In genomic region chr3:105711741-105712140, GRCm38 (mm10) we compare ENCODE assay signal across 15 mouse cellular contexts. TPM values are rescaled to one million over a fixed set of nuclear protein-coding genes. Genes with fewer than 3 reads are reported as not detected.
DNase-seq lines count a peak whose midpoint lies in the region; ATAC-seq and TF ChIP-seq lines count a peak whose summit lies in the region.
"Had no signal": no experiment of that assay in that cellular context is flagged by ENCODE, and none has a peak within 500 bp of the region (broad histone marks: within the 10 kb centered on the region; RNA-seq: fewer than 3 reads in every experiment).

No protein-coding gene starts in this region.

- ATAC-seq in limb, embryonic 14.5 days (ENCODE audit: low FRiP score, low read depth): no peak
- ATAC-seq in CD4-positive, CD25-positive, alpha-beta regulatory T cell, adult 4 months: no peak
- ATAC-seq: forebrain, embryonic 15.5 days; intestine, embryonic 16.5 days had no signal

- H3K4me1 ChIP-seq in limb, embryonic 14.5 days (ENCODE audit: control insufficient read depth, insufficient read depth, low read length): peaks cover 9% of the 10 kb centered on the region
- peaks cover 33% of the 10 kb centered on the region for H3K4me1 ChIP-seq in limb, embryonic 10.5 days

- DNase-seq in limb, embryonic 14.5 days (ENCODE audit: low spot score): peak; percentile 14
- no peak for DNase-seq in limb, embryonic 10.5 days (ENCODE audit: low spot score)
- peak; percentile 38 to 50 for DNase-seq in cerebellum, postnatal 36 days
- DNase-seq in gastrocnemius, postnatal 25 days: peak; percentile 81
- DNase-seq in lung, postnatal 4 days: peak; percentile 41 to 64
- no peak for DNase-seq in spleen, postnatal 10 days (ENCODE audit: low spot score in 2 of 2)
- DNase-seq: adrenal gland, adult 2 months; lung, embryonic 14.5 days; spleen, adult 18-20 months; thymus, postnatal 36 days had no signal

- WGBS in limb, embryonic 14.5 days: 75% methylated on average over 7 of the region's 7 CpGs
- 82% methylated on average over 7 of the region's 7 CpGs for WGBS in limb, embryonic 10.5 days

- no peaks in the 10 kb centered on the region for H3K27me3 ChIP-seq in limb, embryonic 14.5 days (ENCODE audit: control insufficient read depth, insufficient read depth, low read length)
- peaks cover 13% of the 10 kb centered on the region for H3K27me3 ChIP-seq in limb, embryonic 10.5 days (ENCODE audit: low read depth, poor library complexity, severe bottlenecking)
- H3K27me3 ChIP-seq: forebrain, embryonic 15.5 days had no signal

- no peak overlapping the region for H3K4me2 ChIP-seq in limb, embryonic 14.5 days (replicated peaks; ENCODE audit: low read depth, low read length, severe bottlenecking)
- H3K4me2 ChIP-seq: forebrain, embryonic 15.5 days; lung, embryonic 14.5 days; neural tube, embryonic 12.5 days had no signal

- H3K27ac ChIP-seq in limb, embryonic 14.5 days (replicated peaks; ENCODE audit: low read depth, low read length): no peak overlapping the region
- H3K27ac ChIP-seq in limb, embryonic 10.5 days: no peak overlapping the region
- H3K27ac ChIP-seq: forebrain, embryonic 15.5 days; neural tube, embryonic 12.5 days had no signal

- no peaks in the 10 kb centered on the region for H3K36me3 ChIP-seq in limb, embryonic 14.5 days (ENCODE audit: control insufficient read depth, insufficient read depth, low read length)
- no peaks in the 10 kb centered on the region for H3K36me3 ChIP-seq in limb, embryonic 10.5 days
- H3K36me3 ChIP-seq: forebrain, embryonic 15.5 days; neural tube, embryonic 12.5 days had no signal

- no peaks in the 10 kb centered on the region for H3K9me3 ChIP-seq in limb, embryonic 14.5 days (ENCODE audit: control insufficient read depth, low read length)
- H3K9me3 ChIP-seq in limb, embryonic 10.5 days (replicated peaks): no peaks in the 10 kb centered on the region
- H3K9me3 ChIP-seq: forebrain, embryonic 15.5 days; G1E; neural tube, embryonic 12.5 days had no signal

- H3K9ac ChIP-seq in limb, embryonic 14.5 days (ENCODE audit: low read depth, low read length, severe bottlenecking): no peak overlapping the region
- H3K9ac ChIP-seq: forebrain, embryonic 15.5 days; lung, embryonic 14.5 days; neural tube, embryonic 12.5 days had no signal

- no peak overlapping the region for H3K4me3 ChIP-seq in limb, embryonic 14.5 days (replicated peaks; ENCODE audit: low read length)
- no peak overlapping the region for H3K4me3 ChIP-seq in limb, embryonic 10.5 days
- H3K4me3 ChIP-seq: forebrain, embryonic 15.5 days; neural tube, embryonic 12.5 days had no signal

- TF ChIP-seq POLR2A in limb, embryonic 14.5 days (IDR thresholded peaks at IDR 0.05; ENCODE audit: borderline replicate concordance, extremely low read depth, insufficient read depth, insufficient read length): no peak

RNA-seq across cellular contexts. Expression of gene Inka2, which starts 7.3 kb away (rescaled TPM):
- polyA plus RNA-seq in limb, embryonic 14.5 days (2012; rRNA removed): 4.6 and 5.9 TPM in 2 replicates
- polyA plus RNA-seq in limb, embryonic 14.5 days (2014; fragmentation: Nextera tagmentation; extraction: Ambion mirVana): 1.4 and 1.7 TPM in 2 replicates
- polyA plus RNA-seq in limb, embryonic 10.5 days (2016; fragmentation: Nextera tagmentation; extraction: Ambion mirVana): 0.33 and 0.50 TPM in 2 replicates
- total RNA-seq in gastrocnemius, postnatal 25 days (2021): 1 to 10 TPM; 2.6 to 6.0 TPM
- 1 to 10 TPM; 1.9 to 2.5 TPM for polyA plus RNA-seq in CD4-positive, CD25-positive, alpha-beta regulatory T cell, adult 4 months (2017; shearing (Covaris generic))

RNA-seq across cellular contexts. Expression of gene Ddx20, which starts 24.4 kb away (rescaled TPM):
- polyA plus RNA-seq in limb, embryonic 14.5 days (2012; rRNA removed): 19.8 and 20.5 TPM in 2 replicates
- 28.8 and 34.9 TPM in 2 replicates for polyA plus RNA-seq in limb, embryonic 14.5 days (2014; fragmentation: Nextera tagmentation; extraction: Ambion mirVana)
- polyA plus RNA-seq in limb, embryonic 10.5 days (2016; fragmentation: Nextera tagmentation; extraction: Ambion mirVana): 51.6 and 53.4 TPM in 2 replicates
- total RNA-seq in gastrocnemius, postnatal 25 days (2021): 1 to 10 TPM; 7.8 to 8.1 TPM
- 10 to 100 TPM; 10.2 to 12.1 TPM for polyA plus RNA-seq in CD4-positive, CD25-positive, alpha-beta regulatory T cell, adult 4 months (2017; shearing (Covaris generic))

Comparison
In these comparisons a context has a peak if more than half of its experiments do, and no peak if none do; other contexts are left out.
1. DNase-seq: peak in limb, embryonic 14.5 days (single experiment), cerebellum, postnatal 36 days (2 of 2), gastrocnemius, postnatal 25 days (single experiment) and lung, postnatal 4 days (2 of 2); none in limb, embryonic 10.5 days (single experiment) and spleen, postnatal 10 days (0 of 2).